Mouse (Mus musculus) layer of hippocampus, adult 11-12 months (tissue): ENCODE measurements around the gene St6galnac1.
A peak's percentile ranks its signal among the peaks of the same experiment; 100 is the strongest.

ENCODE experiments used
- DNase-seq: peaks from one replicate; pipeline ENCODE4 v3.0.0; 2022; ENCODE audit warnings: low spot score

St6galnac1 gene

GRCm38 (mm10) chr11:116725031-116725948 is 50.0 kb downstream of the St6galnac1 start:
- DNase-seq: peak; percentile 8

GRCm38 (mm10) chr11:116723064-116723463 is 52.2 kb downstream of the St6galnac1 start:
- DNase-seq: no peak

GRCm38 (mm10) chr11:116721548-116722271 is 53.6 kb downstream of the St6galnac1 start:
- DNase-seq: no peak

- no peak for DNase-seq
Observed at GRCm38 (mm10) chr11:116720319-116720865, 54.9 kb downstream of the St6galnac1 start.
